Mouse (Mus musculus): Measurements from ENCODE around the gene Lrrc26. TPM values are rescaled to one million over a fixed set of nuclear protein-coding genes. Genes with fewer than 3 reads are reported as not detected.

Lrrc26 gene
- total RNA-seq, 2 experiments from 2014 or later: not detected

DNA sequence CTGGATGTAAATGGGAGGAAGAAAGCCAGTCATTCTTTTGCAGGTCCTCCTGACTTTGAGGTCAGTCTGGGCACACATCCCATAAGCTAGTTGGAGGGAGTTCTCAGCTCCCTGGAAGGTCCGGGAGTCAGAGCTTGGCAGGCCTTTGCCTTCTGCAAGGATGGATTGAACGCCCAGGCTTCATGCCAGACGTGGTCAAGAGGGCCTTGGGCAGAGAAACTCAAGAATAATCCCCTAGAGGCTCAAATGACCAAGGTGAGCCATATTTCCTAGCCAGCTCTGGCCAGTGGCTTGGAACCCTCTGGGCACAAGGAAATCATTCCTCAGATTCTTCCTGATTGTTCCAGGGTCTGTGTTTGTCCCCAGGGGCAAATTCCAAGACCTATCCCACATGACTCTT lies 24.9 kb upstream of the Lrrc26 start:
- DNase-seq (ENCODE audit: low spot score in 2 of 2): no peak
- intact Hi-C loops (cut with DNase I): no loop called here

GRCm38 (mm10) chr2:25265897-25266656 lies 23.6 kb upstream of the Lrrc26 start:
- no peak for DNase-seq (ENCODE audit: low spot score in 2 of 2)
- intact Hi-C loops (cut with DNase I): no loop called here

DNA sequence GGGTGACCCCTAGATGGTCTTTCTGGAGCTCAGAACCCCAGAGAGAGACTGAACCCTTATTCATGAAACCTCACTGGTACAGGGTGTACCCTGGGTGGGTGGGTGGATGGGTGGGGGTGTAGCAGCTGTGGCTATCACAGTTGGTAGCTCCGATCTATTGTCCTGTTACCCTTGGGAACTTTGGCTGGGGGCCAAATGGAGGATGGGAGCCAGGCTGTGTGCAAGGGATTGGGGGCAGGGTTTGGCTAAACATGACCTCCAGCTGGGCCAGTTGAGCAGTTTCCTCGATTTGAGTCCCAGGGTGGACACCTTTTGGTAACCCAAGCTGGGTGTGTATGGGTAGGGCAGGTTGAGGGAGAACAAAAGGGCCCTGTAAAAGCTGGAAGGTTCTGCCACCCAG lies 23.0 kb upstream of the Lrrc26 start:
- DNase-seq (ENCODE audit: low spot score in 2 of 2): peak in 1 of 2 experiments; percentile 54
- intact Hi-C loops (cut with DNase I): no loop called here

DNA sequence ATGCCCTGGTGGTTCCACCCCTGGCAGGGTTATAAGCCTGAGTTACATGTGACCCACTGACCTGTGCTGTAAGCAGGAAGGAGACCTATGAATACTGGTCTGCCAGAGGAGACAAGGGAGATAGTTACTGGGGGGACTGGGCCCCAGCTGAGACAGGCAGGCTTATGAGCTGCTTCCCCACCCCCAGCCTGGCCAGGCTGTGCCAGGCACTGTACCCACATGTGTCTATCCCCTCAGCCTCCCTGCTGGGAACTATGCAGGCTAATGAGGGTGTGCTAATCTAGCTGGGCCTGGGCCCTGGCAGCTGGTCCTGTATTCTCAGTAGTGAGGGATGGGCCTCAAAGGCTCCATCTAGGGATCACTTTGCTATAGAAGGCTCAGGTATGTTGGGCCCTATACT lies 22.5 kb upstream of the Lrrc26 start:
- no peak for DNase-seq (ENCODE audit: low spot score in 2 of 2)

DNA sequence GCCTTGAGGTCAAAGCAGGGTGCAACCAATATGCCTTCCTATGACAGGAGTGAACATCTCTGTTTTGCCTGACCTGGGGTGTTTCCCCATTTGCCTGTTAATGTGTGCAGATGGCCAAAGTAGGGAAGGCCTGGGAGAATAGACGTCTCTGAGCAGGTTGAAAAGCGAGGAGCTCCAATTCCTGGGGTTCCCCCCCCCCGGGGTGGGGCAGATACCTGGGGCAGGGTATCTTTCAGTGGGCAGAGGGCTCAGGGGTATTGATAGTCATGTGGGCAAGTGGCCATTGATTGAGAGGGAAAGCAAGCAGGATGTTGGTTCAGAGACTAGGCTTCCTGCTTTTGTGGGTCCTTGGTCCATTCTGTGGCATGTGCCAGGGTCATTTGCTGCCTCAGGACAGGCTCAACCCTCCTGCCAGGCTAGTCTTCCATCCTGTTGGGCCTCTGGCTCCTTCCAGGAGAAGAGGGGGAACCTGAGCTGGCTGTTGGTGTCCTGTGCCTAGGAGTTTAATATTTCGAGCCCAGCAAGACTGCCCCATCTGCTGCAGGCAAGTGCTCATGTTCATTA lies 21.9 kb upstream of the Lrrc26 start:
- DNase-seq (ENCODE audit: low spot score in 2 of 2): no peak
- intact Hi-C loops (cut with DNase I): no loop called here

More for the DNA sequence above, 22.5 kb upstream of the Lrrc26 start:
- intact Hi-C loops (cut with DNase I): no loop called here

DNA sequence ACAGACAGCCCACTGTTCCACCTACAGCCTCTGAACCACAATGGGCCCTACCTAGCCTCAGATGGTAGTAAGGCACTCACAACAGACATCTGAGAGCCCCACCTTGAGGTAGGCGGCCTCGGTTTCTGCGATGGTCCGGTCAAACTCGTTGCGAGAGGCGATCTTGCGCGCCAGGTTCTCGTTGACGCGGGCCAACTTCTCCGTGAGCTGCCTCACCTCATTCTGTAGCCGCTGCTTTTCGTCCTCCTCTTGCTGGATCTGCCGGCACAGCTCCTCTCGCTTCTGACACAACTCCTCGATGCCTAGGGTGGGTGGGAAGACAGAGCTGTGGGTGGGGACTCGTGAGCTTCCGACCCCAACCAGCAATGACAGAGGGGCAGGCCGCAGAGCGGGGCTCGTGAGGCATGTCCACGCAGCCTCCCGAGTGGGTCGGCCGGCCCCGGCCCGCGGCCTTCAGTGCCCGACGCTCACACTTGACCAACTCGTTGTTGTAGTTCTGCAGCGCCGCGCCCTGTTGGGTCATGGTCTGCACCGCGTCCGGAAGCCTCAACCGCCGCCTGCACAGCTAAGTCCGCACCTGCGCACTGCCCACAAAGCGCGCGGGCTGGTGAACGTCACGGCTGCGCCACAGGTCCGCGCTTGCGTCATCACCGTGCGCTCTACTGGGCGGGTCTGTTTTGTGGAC lies 17.7 kb upstream of the Lrrc26 start, which contains the start of the genes Ssna1 and Anapc2:
Ssna1 (minus strand) TSS at position 612 of the 685 bp plus-strand sequence.
Anapc2 (plus strand) TSS at position 652 of the 685 bp plus-strand sequence.
- intact Hi-C loops (cut with DNase I): loop anchor here (5.0 kb wide), 1 partner anchor 60 kb away; the partner anchor contains the start of gene Man1b1

DNA sequence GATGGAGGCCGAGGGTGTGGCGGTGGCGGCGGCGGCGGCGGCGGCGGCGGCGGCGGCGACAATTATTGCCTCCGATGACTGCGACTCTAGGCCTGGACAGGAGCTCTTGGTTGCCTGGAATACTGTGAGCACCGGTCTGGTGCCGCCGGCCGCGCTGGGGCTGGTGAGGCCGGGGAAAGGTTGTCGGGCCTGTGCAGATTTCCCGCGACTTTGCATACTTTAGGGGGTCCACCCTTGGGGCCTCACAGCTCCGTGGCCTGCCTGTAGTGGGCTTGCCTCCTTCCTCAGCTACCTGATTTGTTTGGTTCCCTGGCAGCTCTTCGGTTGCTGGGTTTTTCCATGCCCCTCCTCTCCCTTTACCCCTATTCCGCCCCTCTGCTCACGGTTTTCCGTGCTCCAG lies 17.2 kb upstream of the Lrrc26 start:
- intact Hi-C loops (cut with DNase I): loop anchor here (5.0 kb wide), 1 partner anchor 60 kb away; the partner anchor contains the start of gene Man1b1
- no peak for DNase-seq (ENCODE audit: low spot score in 2 of 2)

More for the DNA sequence above, 17.7 kb upstream of the Lrrc26 start, which contains the start of the genes Ssna1 and Anapc2:
- peak; percentile 97 to 98 for DNase-seq (ENCODE audit: low spot score in 2 of 2)

DNA sequence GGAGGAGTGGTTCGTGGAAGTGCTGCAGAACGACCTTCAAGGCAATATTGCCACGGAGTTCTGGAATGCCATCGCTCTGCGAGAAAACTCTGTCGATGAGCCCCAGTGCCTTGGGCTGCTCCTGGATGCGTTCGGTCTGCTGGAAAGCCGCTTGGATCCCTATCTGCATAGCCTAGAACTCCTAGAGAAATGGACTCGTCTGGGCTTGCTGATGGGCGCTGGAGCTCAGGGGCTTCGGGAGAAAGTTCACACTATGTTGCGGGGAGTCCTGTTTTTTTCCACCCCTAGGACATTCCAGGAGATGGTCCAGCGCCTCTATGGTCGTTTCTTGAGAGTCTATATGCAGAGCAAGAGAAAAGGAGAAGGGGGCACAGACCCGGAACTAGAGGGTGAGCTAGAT lies 16.7 kb upstream of the Lrrc26 start:
- intact Hi-C loops (cut with DNase I): loop anchor here (1.0 to 5.0 kb wide), 2 partner anchors 20 to 59 kb away; partner anchors contain the start of gene Man1b1
- DNase-seq (ENCODE audit: low spot score in 2 of 2): no peak

DNA sequence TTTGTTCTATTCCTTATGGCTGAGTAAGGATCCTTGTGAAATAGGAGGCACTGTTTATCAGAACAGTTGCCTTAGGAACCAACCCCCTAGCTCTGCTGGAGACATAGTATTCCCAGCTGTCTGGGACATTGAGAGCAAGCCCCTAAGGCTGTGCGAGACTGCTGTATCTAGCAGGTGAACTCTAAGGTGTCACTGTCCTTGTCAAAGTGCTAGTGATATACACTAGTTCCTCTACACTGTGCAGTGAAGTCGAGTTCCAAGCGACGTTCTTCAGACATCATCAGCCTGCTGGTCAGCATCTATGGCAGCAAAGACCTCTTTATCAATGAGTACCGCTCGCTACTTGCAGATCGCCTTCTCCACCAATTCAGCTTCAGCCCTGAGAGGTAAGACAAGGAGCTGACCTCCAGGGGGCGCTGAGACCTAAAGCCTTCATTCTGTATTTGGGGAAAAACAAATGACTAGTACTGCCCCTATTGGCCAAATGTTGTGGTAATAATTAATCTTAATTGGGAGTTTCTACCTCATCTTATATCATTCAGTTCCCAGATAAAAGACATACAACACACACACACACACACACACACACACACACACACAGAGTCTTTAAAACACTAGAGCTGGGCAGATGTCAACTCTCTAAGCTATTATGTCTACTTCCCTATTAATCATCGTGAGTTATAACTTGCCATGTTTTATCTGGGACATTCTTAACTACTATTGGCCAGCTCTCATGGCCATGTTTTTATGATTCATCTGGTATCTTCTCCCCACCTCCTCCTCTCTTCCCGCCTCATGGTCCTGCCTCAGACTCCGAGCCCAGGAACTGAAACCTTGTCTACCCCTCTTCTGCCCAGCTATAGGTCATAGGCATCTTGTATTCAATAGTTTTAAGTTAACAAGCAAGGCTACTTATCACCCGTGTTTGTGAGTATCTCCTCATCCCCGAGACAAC lies 10.5 kb upstream of the Lrrc26 start:
- intact Hi-C loops (cut with DNase I): loop anchor here (5.0 kb wide), 1 partner anchor 123 kb away; no protein-coding TSS in a partner anchor
- peak in 1 of 2 experiments; percentile 74 for DNase-seq (ENCODE audit: low spot score in 2 of 2)

- intact Hi-C loops (cut with DNase I): no loop called here
- DNase-seq (ENCODE audit: low spot score in 2 of 2): no peak
Measured at GRCm38 (mm10) chr2:25285551-25285950, 4.2 kb upstream of the Lrrc26 start.

GRCm38 (mm10) chr2:25286314-25286713 lies 3.4 kb upstream of the Lrrc26 start:
- no peak for DNase-seq (ENCODE audit: low spot score in 2 of 2)
- intact Hi-C loops (cut with DNase I): no loop called here

GRCm38 (mm10) chr2:25286837-25287636 lies 2.7 kb upstream of the Lrrc26 start:
- no peak for DNase-seq (ENCODE audit: low spot score in 2 of 2)
- intact Hi-C loops (cut with DNase I): no loop called here

DNA sequence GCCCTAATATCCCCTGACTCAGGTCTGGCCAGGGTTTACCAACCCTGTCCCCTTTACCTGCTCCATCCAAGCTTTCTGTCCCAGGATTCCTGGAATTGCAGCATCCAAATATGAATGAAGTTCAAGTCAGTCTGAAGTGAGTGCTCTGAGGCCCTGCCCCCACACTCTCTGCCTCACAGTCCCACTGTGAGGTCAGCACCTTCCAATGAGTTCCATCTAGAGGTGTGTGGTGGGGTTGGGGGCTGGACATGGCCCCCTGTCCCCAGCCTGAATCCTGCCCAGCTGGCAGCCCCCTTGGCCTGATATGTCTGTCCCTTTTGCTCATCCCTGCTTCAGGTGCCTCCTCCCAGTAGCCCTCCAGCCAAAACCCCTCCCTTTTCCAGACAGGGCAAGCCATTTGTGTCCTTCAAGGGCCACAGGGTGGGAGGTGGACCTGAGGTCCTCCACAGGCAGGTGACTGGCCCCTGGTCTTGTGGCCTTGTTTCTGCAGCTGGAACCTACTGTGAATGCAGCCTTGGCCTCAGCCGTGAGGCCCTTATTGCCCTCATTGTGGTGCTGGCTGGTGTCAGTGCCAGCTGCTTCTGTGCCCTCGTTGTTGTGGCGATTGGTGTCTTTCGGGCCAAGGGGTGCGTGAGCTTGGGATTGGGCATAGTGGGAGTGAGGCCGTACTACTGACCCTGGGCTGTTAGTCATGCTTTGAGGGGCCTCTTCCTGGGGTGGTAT lies 1.6 kb upstream of the Lrrc26 start, which contains the start of gene Tmem210:
Tmem210 (plus strand) TSS at position 219 of the 723 bp plus-strand sequence.
- intact Hi-C loops (cut with DNase I): no loop called here
- no peak for DNase-seq (ENCODE audit: low spot score in 2 of 2)

DNA sequence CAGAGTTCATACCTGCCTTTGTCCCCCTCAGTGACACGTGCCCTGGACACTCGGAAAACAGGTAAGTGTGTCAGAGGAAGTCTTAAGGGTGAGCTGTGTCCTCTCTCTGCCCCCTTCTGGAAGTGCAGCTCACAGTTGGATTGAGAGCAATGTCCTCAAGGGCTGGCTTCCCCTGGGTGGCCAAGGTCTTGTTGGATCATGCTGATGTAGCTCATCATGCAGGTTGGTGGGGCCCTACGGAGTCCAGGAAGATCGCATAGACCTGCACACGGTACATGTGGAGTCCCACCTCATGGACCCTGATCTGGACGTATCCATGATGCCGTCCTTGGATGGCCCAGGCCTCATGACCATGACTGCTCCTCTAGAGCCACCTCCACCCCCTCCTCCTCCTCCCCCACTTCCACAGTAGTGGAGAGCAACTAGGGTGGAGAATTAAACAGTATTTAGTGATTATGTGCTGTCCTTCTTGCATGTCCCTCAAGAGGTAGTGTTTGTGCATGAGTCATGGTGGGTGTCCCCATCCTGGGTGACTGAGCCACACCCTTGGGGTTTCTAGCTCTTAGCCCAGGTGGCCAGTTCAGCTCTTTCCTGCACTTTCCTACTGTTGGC lies 875 bp upstream of the Lrrc26 start:
- intact Hi-C loops (cut with DNase I): no loop called here

DNA sequence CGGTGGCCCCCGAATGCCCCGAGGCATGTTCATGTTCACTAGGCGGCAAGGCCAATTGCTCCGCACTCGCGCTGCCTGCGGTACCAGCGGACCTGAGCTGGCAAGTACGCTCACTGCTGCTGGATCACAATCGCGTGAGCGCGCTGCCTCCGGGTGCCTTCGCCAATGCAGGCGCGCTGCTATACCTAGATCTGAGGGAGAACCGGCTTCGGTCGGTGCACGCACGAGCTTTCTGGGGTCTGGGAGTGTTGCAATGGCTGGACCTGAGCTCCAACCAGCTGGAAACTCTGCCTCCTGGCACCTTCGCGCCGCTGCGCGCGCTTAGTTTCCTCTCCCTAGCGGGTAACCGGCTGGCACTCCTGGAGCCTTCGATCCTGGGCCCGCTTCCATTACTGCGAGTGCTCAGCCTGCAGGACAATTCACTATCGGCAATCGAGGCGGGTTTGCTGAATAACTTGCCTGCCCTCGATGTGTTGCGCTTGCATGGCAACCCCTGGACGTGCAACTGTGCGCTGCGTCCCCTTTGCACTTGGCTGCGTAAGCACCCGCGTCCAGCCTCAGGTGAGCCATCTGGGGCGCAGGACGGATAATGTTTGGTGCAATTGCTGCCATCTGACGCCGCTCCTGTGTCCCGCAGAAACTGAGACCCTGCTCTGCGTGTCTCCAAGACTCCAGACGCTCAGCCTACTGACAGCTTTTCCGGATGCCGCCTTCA lies 543 bp downstream of the Lrrc26 start:
- peak; percentile 75 to 78 for DNase-seq (ENCODE audit: low spot score in 2 of 2)

More for the DNA sequence above, 875 bp upstream of the Lrrc26 start:
- no peak for DNase-seq (ENCODE audit: low spot score in 2 of 2)

DNA sequence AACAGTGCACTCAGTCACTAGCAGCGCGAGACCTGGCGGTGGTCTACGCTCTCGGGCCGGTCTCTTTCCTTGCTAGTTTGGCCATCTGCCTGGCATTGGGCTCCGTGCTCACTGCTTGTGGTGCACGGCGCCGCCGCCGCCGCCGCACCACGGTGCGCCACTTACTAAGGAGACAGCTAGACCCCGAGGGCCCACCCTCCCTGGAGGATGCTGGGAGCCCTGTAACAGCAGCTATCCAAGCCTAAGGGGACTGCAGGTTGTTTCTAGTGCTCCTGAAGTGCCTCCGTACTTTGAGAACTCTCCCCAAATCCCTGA lies 1.1 kb downstream of the Lrrc26 start:
- intact Hi-C loops (cut with DNase I): no loop called here
- peak in 1 of 2 experiments; percentile 60 for DNase-seq (ENCODE audit: low spot score in 2 of 2)

More for the DNA sequence above, 543 bp downstream of the Lrrc26 start:
- intact Hi-C loops (cut with DNase I): no loop called here

Measured in left cerebral cortex, postnatal 36 days (tissue).